Mouse (Mus musculus) inflammation-experienced regulatory T-cells (primary cell): Measurements from ENCODE around the gene Smndc1. TPM values are rescaled to one million over a fixed set of nuclear protein-coding genes. Genes with fewer than 3 reads are reported as not detected.

Source experiments
- polyA plus RNA-seq, 2 experiments: library from polyadenylated mRNA; unstranded; fragments of 100-300 nt; shearing (Covaris generic); gene quantifications; one replicate each; pipeline ENCODE4 v1.2.1; 2017

The Smndc1 gene
- polyA plus RNA-seq, result 10 to 100 TPM; 67.3 to 78.7 TPM

GRCm38 (mm10) chr19:53390495-53391007 lies at the start of gene Smndc1:
TSS of gene Smndc1 (minus strand) at chr19:53390578.

DNA sequence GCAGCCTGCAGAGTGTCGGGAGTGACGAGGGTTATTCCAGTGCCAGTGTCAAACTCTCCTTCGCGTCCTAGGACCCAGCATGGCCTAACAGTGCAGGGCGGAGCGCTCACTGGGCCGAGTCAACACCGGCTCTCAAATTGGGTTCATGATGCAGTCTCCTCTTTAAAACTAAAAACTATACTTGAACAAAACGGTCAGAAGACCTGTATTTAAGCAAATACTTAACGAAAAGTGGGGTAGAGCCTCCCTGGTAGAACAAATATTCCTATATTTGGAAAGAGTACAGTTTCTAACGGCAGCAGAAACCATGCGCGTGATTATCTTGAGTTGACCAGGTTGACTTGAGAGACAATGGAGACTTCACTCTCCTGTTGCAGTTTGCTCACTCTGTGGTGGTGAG lies 18.7 kb downstream of the Smndc1 start, which contains the start of gene Gm10197:
Gene Gm10197 (minus strand): TSS at position 101 of the 400 bp plus-strand sequence.

Other genes with a start within 250 kb of the Smndc1 start
- gene Mxi1, start 80.1 kb downstream of the Smndc1 start, polyA plus RNA-seq, result 10 to 100 TPM; 30.3 to 31.5 TPM
- 1 to 10 TPM in 1 of 2 experiments, not detected in 1; 1.5 TPM for gene Gm10197, start 18.8 kb downstream of the Smndc1 start, polyA plus RNA-seq
- 10 to 100 TPM; 57.9 to 67.9 TPM for gene Dusp5, start 138.5 kb upstream of the Smndc1 start, polyA plus RNA-seq
- gene Nutf2-ps1, start 198.5 kb upstream of the Smndc1 start, polyA plus RNA-seq, result 100 to 1,000 TPM; 185 to 186 TPM
- gene Smc3, start 209.8 kb upstream of the Smndc1 start, polyA plus RNA-seq, result 10 to 100 TPM; 44.5 to 57.7 TPM